Mouse (Mus musculus): ENCODE results near the gene Iqce.
A peak's percentile ranks its signal among the peaks of the same experiment; 100 is the strongest.

Gene Iqce

GRCm38 (mm10) chr5:140662741-140663592 lies 39.2 kb downstream of the Iqce start:
- DNase-seq (ENCODE audit: extremely low read depth, low read depth) = no peak

- DNase-seq (ENCODE audit: extremely low read depth, low read depth) = no peak
These were observed 40.1 kb downstream of the Iqce start for GRCm38 (mm10) chr5:140661875-140662643.

GRCm38 (mm10) chr5:140661427-140661826 lies 40.8 kb downstream of the Iqce start:
- no peak for DNase-seq (ENCODE audit: extremely low read depth, low read depth)

DNA sequence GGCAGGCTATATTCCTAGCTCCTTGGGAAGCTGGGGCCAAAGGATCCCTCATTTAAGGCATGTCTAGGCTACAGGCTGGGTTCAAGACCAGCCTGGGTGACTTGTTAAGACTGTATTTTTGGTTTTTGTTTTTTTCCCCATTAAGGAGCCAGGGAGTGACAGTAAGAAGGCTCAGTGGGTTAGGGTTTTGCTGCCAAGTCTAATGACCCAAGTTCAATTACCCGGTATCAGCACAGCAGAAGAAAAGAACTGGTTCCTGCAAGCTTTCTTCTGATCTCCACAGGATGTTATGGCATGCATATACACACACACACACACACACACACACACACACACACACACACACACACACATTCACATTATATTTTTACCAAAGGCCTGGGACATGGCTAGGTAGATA lies 41.8 kb downstream of the Iqce start:
- no peak for DNase-seq (ENCODE audit: extremely low read depth, low read depth)

DNA sequence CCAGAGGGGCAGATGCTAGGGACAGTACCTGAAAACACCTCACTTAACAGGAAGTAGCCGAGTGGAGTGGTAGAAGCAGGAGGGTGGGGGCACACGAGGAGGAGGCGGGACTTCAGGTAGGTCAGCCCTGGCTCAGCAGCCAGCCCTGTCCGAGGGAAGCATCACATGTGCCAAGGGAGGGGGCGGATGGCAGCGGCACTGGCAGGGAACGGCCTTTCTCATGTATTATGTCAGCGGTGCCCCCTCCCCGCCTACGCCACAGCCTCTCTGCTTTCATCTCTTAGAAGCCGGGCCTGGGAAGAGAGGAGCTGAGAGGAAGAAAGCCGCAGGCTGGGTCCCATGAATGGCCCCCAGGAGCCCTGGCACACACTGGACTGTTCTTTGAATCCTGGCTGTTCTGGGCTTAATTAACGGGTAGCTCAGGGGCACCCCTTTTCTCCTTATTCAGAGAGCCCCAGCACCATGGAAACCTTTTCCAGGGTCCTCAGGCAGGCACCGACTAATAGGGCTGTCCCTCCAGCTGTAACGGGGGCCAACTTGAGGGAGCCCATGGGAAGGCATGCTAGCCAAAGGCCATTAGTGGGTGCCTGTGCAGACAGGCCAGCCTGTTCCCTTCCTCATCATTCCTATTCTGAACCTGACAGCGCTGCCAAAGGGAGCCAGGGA lies 42.4 kb downstream of the Iqce start:
- DNase-seq (ENCODE audit: extremely low read depth, low read depth) = no peak

- no peak for DNase-seq (ENCODE audit: extremely low read depth, low read depth)
These were observed 47.9 kb downstream of the Iqce start for GRCm38 (mm10) chr5:140654096-140654845.

GRCm38 (mm10) chr5:140652587-140652986 lies 49.6 kb downstream of the Iqce start:
- DNase-seq (ENCODE audit: extremely low read depth, low read depth) = no peak

GRCm38 (mm10) chr5:140651231-140651630 lies 50.9 kb downstream of the Iqce start:
- DNase-seq (ENCODE audit: extremely low read depth, low read depth) = no peak

- DNase-seq (ENCODE audit: extremely low read depth, low read depth) = no peak
These were observed 52.2 kb downstream of the Iqce start for GRCm38 (mm10) chr5:140649881-140650414.

DNA sequence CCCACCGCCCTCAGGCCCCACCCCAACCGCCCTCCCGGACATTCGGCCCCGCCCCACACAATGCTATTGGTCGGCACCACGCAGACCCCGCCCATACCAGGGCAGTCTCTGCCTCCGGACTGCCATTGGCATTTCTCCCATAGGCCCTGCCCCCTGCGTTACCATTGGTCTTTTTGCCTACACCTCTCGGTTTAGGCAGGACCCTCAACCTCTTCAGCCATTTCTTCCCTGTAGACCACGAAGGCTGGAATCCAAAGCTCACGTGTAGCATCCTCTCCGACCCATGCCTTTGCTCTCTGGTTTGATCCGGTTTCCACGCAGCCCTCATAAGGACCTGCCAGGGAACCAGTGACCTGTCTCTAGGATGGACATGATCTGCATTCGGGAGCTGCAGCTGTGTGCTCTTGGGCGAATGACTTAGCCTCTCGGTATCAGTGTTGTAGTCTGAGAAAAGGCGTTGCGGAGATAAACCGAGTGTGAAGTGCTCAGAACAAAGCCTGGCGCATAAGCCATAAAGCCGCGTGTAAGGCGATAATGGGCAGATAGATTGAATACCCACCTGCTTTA lies 53.0 kb downstream of the Iqce start:
- peak; percentile 90 for DNase-seq (ENCODE audit: extremely low read depth, low read depth)

GRCm38 (mm10) chr5:140648519-140649100 lies 53.6 kb downstream of the Iqce start, which contains the start of gene Ttyh3:
TSS of gene Ttyh3 (minus strand) at chr5:140649031.
- no peak for DNase-seq (ENCODE audit: extremely low read depth, low read depth)

DNA sequence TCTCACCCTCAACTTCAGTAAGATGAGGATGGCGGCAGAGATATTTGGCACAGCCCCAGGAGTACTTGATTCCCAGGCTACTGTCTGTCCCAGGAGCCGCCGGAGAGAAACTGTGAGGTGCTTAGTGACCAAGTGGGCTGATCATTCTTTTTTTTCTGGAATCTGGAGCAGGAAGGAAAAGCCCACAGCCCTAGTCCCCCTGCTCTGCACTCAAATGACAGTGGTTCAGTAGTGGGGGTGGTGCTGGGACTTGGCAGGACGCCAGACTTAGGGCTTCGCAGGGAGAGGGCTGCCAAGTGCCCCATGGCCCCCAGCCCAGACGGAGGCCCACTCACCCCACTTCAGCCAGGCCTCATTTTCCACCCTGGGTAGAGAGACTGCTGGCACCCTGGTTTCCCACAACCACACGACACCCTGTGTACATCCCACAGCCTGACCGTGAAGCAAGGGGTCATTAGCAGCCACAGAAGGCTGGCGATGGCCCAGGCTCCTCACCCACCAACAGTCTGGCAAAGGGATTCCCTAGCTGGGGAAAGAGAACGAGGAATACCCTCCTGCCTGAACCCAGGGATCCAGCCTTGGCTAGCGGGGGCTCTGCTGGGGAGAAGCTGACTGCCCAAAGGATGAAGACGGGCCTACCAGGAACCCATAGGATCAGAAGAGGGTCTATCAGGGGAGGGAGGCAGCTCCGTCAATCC lies 54.2 kb downstream of the Iqce start:
- no peak for DNase-seq (ENCODE audit: extremely low read depth, low read depth)

DNA sequence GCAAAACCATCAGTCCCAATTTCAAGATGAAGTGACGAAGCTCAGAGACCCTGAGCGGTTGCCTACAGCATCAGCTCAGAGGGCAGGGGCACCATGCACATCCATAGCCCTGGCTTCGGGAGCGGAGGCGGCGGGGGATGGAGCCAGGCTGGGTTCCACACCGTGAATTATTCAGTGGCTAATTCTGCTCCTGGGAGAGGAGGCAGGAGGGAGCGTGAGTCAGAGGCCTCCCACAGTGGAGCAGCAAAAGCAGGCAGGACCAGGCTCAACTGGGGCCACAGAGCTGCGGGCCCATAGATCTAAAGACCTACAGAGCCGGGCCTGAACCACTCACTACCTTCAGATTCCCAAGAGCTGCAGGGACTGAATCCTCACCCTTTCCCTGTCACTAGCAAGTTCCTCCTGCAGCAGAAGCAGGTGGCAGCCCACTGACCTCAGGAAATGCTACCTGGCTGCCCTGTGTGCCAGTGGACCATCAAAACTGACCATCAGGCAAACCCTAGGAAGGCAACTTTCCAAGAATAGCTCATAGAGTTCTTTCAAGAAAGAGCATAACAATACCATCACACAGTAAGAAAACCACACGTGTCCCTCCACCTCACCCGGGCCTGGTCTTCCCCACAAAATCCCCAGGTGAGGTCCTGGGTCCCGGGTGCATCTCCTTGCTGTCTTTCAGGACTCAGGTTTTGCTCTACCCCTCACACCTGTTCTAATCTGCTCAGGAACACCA lies 55.0 kb downstream of the Iqce start:
- DNase-seq (ENCODE audit: extremely low read depth, low read depth) = no peak

GRCm38 (mm10) chr5:140646171-140646570 lies 56.0 kb downstream of the Iqce start:
- DNase-seq (ENCODE audit: extremely low read depth, low read depth) = no peak

- no peak for DNase-seq (ENCODE audit: extremely low read depth, low read depth)
These were observed 56.7 kb downstream of the Iqce start for GRCm38 (mm10) chr5:140645454-140645853.

DNA sequence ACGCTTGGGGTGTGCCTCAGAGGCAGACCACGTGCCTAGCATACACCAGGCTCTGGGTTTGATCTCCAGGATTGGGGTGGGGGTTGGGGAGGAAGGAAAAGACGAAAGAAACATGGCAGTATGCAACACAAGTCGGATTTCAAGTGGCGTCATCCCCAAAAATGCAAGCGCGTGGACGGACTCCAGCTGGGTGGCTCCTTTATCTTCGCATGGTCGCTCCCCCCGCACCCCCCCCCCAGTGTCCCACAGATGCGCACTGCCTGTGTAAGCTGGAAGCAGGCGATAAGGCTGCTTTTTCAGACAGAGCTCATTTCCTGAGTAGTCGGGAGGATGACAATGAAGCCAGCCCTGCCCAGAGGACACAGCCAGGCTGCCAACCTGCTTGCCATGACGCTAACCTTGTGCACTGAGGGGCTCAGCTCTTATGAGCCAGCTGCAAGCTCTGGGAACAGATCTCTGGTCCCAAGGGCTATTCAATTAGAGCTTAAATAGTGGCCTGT lies 57.4 kb downstream of the Iqce start:
- DNase-seq (ENCODE audit: extremely low read depth, low read depth) = peak; percentile 91

GRCm38 (mm10) chr5:140644263-140644662 lies 57.9 kb downstream of the Iqce start:
- no peak for DNase-seq (ENCODE audit: extremely low read depth, low read depth)

- no peak for DNase-seq (ENCODE audit: extremely low read depth, low read depth)
These were observed 60.1 kb downstream of the Iqce start for GRCm38 (mm10) chr5:140642076-140642475.
